Mouse (Mus musculus) liver (tissue): ENCODE measurements around the gene Pfkp.
A peak's percentile ranks its signal among the peaks of the same experiment; 100 is the strongest.

Source experiments
- DNase-seq: peaks from one replicate; pipeline ENCODE4 v3.0.0-alpha.2; 2020; ENCODE audit warnings: mixed read lengths

Gene Pfkp

DNA sequence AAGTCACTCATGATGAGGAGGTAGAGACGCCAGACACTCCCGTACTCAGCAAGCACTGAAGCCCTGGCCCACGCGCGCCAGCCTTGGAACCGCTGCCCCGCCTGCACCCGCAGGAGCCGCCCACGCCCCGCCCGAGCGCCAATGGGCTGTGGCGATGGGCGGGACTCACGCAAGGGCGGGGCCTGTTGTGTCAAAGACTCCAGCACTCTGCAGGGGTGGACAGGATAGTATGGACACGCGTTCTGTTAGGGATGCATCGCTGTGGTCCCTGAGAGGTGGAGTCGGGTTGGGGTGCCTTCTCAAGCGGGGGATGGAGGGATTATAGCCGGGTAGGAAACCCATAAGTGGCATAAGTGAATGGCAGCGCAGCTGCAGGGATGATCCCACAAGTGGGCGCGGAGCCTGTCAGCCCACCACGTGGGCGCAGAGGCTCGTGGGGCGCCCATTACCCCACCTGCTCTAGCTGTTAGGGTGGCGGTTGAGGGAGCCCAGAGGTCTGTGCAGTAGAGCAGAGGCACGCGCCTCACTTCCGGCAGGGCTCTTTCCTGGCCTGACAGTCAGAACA, at the start of gene Pfkp:
Gene Pfkp, minus strand, starts transcription at position 109 of the 565 bp plus-strand sequence.
- DNase-seq: peak; percentile 91

DNA sequence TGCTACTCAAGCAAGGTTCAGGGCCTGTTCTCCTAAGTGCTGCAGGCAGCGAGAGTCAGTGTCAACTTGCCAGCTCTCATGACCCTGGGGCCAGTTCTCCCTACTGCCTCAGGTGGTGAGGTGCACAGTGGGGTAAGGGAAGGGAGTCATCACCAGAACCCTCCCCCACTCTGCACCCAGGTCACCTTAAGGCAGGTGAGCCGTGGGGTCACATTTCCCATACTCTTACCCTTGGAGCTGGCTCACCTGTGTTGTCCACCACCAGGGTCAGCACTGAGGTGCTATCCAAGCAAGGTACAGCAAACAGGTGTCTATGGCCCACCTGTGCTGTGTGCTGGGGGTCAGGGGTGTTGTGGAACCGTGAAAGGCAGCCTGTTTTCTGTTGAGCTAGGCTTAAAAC, 42.0 kb upstream of the Pfkp start:
- no peak for DNase-seq

DNA sequence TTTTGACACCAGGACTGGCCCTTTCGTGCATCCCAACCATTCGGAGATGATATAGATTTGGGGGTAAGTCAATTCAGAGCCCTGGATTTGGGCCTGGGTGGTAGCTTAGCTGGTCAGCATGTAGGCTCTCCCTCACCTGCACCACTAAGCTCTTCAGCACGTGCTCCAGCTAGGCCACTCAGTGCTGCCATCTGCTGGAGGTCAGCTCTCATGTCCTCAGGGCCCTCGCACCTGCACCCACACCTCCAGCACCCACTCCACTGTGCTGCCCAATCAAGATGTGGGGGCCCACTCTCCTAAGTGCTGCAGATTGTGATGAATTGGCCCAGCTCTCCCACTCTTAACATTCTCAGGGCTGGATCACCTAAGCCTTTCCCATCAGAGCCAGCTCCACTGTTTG, 41.4 kb upstream of the Pfkp start:
- DNase-seq: peak; percentile 62

DNA sequence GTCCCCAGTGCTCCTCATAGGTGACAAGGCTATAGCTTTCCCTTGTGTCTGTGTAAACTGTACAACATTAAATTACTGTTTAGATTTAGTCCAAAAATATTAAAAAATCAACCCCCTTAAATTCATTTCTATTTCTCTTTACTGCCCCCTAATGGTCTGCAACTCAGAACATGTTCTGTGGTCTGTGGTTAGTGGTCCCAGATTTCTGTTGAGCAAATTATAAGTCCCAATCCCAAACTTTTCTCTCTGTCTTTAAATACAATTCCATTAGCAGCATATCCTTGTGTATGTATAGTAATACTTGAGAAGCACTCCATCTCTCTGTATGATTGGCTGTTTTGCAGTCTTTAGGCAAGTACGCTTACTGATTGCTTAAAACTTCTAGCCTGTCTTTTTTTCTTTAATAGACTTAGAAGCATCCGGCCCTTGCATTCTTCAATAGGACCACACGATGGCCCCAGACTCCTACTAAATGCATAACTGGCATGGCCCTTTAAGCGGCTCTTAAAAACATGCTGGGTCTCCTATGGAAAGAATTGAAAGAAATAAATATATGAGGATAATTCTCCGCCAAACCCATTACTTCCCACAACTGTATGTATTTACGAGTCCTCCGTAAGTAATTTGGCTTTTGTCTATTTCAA, 40.3 kb upstream of the Pfkp start:
- peak; percentile 12 for DNase-seq

DNA sequence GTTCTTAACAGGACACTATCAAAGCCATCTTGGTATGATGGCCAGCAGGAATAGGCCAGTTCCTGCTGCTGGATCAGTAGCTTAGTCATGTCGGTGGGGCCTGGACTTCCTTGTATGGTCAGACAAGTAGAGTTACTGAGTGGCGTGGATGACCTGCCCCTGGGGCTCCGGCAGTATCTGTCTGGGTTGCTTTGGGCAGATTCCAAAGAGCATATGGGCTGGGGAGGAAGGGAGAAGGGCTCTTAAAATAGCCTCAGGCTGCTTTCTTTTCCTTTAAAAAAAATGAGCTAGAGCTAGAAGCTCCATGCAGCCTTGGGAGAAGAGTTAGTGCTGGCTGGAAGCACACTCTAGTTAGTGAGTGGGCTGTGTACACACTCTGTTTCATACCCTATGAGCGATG, 18.3 kb upstream of the Pfkp start:
- DNase-seq: no peak

DNA sequence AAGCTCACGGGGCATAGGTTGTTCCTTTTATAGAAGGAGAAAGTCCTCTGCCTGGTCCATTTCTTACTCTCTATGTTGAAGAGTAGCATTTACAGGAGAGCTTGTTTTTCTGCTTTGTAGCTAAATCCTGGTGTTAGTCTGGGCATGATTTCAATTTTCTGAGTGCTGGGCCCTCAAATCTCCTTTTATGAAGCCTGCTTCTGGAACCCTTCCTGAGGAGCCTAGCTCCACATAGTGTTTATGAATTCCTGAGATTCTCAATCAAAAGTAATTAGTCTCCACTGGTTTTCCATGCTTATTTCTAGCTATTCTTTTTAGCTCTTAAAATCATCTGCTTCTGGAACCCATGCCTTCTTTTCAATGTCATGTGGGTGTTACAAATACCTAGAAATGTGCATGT, 16.9 kb upstream of the Pfkp start:
- DNase-seq: no peak

DNA sequence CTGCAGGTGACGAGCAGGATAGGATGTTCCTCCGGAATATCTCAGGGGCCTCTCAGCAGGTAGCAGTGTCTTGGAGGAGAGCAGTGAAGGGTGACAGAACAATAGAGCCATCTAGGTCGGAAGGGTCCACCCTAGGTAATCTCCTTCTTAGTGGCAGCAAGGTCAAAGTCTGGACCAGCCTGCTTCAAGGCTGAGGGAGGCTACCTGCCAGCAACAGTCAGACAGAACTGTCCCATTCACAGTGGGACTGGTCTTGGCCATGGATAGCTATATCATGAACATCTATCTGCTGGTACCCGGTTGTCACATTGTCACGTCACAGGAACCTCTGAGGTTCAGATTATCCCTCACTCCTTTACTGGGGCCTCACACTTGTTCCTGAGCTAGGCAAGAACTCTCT, 15.6 kb upstream of the Pfkp start:
- no peak for DNase-seq

DNA sequence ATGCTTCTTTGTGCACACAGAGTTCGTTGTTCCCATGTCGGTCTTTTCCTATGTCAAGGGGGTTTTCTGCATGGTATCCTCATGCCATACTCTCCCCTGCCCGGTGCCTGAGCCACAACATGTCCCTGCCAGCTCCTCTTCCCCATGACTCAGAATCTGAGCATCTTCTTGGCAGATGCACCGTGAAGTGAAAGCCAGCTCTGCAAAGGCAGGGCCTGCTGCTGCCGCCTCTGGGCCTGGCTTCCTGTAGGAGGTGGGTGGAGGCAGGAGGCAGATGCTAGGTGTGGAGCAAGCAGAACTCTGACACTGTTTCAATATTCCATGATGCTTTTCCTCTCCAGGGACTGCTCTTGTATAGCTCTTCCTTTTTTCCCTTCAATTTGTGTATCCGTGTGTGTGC, 10.7 kb upstream of the Pfkp start:
- DNase-seq: no peak

DNA sequence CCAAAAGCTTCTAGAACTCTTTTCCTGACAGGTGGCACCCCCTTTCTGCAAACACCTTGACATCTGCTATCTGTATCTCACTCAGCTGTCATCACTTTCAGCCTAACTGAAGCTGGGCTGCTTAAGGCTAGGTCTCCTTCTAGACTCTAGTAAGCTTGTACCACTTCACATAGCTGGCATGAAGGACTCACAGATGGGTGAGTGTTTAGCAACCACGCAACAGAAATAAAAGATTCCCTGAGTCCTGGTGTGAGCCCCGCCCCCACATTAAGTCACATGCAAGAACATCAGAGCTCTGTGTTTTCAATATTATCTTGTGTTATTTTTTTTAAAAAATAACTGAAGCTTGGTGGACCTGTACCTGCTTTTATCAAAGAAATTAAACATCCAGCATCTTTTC, 8.7 kb upstream of the Pfkp start:
- no peak for DNase-seq

DNA sequence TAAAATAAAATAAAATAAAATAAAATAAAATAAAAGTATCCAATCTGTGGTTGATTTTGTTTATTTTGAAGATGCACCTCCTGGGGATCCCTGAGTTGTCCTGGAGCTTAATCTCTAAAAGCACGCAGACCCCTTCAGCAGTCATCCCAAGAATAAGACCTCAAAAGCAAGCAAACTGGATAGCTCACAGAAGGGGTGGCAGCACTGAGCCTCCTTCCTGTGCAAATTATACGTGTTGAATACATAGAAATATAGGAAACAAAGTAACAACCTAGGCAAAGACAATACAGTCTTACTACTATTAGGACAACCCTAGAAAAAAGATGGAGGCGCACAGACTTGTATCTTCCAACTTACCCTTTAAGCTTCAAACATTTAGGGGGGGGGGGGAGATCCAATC, 965 bp upstream of the Pfkp start:
- no peak for DNase-seq

DNA sequence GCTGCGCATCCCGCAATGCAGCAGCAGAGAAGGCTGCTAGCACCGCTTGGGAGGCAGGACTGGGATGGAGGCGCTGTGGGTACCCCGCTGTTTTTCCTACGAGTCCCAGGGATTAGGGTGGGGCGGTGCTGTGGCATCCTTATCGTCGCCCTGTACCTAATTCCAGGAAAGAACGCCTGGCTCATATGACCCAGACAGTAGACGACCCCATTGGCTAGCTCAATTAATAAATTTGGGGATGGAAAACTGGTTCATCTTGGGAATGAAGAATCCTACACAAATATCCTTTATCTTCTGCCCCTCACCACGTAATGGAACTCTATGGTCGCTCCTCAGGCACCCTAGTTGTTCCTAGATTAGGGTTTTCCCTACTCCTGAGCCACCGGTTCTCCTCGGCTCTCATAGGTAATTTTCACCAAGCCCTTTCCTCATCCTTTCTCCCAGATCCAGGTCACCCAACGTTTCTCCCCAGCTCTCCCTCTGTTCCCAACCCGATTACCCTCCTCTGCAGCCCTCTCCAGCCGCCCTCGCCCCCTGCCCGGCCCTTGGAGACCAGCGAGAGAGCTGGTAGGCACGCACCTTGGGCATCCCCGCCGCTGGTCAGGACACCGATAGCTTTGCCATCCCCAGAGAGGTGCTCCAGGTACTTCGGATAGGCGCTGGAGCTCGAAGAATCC, 447 bp downstream of the Pfkp start:
- DNase-seq: peak; percentile 44

DNA sequence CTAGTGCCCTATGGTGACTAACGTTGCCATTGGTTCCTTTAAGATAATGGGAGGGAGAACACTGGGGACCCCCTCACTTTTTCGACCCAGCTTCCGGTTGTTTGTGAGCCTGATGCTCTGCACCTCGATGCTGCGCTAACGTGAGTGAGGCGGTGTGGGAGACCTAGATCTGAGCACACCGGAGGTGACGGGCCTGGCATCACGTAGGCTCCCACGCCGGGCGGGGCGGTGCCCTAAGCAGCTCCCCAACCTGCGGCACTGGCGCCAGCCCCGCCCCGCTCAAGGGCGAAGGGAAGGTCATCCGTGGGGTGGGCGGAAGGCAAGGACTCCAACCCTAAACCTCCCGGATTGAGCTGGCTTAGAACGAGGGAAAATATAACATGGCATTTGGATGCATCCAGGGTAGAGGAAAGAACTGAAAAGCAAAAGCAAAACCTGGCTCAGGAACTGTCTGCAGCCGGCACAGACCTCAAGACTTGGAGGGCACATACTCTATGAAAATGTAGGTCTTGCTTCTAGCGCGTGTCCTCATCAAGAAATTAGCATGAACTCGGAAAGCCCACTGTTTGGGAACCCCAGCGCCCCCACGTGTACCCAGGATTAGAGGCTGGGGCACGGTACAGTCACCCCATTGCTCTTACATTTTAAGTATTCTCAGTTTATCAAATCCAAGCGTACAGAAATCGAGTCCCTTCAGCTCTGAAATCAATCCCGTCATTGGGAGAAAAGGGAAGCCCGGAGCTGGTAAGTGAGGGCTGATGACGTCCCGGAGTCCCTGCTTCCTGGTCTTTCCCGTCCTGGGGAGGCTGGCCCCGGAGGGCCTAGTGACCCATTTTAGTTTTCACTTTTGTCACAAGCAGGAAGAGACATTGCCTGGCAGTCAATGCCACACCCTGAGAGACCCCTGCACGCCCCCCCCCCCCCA, 1.2 kb downstream of the Pfkp start:
- peak; percentile 61 for DNase-seq

DNA sequence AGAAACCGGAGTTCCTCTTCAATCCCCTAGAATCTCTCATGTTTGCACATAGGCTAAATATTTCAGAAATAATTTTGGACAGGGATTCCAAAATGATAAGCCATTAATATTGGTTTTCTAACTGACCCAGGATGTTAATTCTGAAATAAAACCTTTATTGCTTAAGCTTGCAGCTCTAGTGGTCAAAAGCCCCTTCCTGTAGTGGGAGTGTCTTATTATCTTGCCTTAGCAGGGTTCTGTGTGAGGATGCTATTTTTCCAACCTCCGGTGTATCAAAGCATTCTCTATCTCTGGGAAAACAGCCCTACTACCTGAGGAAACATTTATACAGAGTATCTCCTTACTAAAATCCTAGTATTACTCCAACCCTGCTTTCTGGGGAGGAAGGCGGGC, 1.9 kb downstream of the Pfkp start:
- DNase-seq: no peak

DNA sequence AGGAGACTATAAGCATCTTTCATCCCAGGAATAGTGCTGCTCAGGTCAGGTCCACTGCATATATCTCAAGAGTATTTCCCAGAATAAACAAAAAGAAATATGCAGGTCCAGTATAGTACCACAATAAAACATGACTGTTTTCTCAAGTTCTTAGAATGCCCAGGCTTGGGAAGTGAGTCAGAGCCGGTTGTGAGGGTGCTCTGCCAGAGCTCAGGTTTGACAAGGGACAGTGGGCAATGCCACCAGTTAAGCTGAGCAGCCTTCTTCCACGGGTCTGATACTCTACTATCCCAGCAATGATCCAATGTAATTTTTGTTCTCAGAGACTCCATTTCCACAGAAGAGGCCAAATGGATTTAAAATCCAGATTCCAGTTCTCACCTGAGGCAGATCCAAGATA, 2.3 kb downstream of the Pfkp start:
- no peak for DNase-seq

DNA sequence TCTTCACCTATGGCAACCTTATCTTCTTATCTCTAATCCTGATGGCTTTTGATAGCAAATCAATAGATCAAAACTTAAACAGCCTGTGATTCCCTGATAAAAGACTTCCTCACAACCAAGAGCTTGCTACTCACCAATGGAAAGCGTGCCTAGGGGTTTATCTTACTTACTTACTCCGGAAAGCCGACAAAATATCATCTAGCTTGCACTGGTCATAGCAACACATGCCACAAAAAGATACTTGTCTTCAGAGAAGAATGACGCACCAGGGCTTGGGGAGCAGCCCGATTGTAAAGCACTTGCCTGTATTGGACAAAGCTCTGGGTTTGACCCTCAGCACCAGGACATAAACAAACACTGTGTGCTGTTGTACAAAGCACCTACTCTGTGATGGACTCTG, 4.6 kb downstream of the Pfkp start:
- DNase-seq: no peak

DNA sequence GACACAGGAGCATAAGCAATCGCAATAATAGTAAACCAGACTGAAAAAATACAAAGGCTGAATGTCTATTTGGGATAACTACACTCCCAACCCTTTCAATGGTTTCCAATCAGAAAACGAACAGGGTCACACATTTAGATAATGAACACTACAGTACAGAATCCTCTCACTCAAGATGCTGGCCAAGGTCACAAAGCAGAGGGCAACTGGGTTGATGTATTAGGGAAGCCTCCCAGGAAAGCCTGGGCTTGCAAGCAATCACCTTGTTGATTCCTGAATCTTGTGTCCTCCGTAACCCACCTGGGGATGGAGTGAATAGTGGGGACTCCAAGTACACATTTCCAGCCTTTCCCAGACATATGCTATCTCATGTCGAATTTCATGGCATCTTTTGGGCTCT, 5.6 kb downstream of the Pfkp start:
- DNase-seq: no peak

DNA sequence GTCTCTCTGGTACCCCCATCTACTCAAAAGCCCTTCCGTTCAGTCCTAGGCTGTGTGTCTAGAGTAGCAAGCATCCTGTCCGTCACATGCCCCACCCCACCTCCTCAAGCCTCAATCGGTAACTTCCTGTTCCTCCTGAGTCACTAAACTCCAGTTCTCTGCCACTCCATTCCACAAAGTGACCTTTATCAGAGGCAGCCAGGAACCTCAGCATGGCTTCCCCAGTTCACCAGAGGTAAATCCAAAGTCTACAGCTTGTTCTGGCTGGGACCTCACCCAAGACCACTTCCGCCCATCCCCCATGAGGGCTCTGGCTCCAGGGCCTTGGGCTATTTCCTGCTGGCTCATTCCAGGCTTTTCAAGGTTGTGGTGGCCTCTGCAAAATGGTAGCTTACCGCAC, 6.1 kb downstream of the Pfkp start:
- DNase-seq: no peak

DNA sequence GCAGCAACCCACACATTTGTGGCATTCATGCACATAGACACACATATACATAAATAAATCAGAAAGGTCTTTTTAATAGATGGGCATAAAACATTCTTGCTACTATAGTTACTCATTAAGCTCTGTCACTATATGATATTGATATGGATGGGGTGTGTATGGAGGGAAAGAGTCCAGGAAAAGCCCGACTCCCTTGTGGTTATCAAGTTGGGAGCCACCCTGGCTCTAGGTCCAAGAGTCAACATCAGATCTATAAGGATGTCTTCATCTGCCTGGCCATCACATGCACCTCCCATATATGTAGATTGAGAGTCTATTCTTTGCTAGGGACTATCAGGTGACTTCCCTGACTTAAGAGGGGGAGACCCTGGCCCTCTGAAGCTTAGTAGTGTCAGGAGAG, 7.1 kb downstream of the Pfkp start:
- DNase-seq: no peak

DNA sequence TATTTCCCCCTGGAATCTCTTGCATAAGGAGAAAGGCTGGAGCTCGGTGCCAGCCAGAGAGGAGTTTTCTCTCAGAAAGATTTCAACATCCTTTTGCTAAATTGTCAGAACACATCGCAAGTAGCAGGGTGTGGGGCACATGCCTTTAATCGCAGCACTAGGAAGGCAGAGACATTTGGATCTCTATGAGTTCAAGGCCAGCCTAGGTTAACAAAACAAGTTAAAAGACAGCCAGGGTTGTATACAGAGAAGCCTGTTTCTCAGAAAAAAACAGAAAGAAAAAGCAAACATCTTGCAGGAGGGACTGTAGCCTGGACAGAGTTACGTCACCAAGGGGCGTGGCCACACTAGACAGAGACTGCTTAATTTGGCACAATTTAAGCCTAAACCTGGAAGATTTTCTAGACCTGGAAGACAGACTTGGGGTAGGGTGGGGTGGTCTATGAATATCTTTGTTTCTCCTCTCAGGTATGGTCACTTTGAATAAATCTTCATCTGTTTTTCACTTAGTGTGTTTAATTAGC, 9.0 kb downstream of the Pfkp start:
- no peak for DNase-seq

DNA sequence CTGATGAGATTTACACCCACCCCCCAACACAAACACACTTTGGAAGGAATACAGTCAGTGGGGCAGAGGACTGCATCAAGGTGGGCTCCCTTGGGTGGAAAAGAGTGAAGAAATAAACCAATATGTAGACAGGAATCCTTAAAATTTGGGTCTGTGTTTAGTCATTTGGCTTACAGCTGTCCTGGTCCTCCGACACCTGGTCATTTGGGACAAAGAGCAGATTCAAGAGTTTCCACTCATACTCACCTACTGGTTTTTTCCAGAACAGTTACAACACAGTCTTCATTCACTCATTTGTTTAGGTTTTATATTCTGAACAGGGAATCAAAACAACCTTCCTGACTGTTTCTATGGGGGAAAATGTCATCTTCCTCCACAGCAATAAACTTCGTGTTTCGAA, 9.6 kb downstream of the Pfkp start:
- DNase-seq: no peak

DNA sequence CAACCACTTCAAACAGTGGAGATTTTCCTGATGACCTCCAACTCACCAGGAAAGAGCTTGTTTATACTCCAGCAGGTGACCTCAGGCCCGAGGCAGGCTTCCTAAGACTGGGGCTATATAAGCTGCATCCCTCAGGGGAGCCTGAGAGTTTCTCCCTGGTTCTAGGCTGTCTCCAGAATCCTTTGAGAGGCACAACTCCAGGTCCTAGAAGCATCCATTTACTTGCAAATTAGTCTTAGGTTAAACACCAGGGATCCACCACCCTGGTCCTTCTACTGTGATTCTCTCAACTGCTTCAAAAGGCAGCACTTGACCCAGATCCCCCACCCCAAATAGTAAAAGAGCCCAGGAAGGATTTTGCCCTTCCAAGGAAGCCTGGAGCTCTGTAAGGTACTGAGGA, 10.2 kb downstream of the Pfkp start:
- DNase-seq: no peak

DNA sequence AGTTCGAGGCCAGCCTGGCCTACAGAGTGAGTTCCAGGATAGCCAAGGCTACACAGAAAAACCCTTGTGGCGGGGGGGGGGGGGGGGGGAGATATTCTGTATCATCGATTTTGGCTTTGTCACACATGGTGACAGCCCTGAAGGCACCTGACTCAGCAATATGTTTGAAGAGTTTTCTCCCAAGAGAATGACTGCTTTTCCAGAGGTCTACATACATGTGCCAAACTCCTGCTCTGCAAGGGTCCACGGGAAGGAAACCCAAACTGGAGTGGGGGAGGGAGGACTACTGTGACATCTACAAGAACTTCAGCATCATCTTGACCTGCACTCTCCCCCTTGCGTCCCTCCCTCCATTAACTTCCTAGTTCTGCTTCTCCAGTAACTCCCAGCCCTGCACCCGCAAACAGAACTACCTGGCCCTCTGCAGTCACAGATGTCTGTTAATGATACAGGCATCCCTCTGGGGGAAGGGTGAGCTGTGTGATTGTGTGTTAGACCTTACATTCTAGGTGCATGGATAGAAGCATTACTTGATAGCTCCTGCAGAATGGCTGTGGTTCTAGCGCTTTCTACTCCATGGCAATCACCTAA, 10.9 kb downstream of the Pfkp start:
- no peak for DNase-seq

DNA sequence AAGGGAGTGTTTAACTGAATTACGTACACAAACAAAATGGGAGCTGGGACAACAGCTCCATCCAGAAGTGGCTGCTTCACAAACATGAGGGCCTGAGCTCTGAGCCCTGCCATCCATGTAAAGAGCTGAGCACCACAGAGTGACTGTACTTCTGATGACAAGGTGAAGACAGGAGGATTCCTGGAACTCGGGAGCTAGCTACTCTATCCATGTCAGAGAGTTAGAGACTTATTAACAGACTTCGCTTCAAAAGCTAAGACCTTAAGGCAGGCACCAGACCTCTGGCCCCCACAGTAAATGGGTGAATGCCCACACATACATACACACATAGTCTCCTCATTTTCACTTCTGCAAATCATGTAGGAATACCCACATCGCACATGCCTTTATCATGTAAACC, 11.6 kb downstream of the Pfkp start:
- DNase-seq: no peak
